In the genomic region with DNA sequence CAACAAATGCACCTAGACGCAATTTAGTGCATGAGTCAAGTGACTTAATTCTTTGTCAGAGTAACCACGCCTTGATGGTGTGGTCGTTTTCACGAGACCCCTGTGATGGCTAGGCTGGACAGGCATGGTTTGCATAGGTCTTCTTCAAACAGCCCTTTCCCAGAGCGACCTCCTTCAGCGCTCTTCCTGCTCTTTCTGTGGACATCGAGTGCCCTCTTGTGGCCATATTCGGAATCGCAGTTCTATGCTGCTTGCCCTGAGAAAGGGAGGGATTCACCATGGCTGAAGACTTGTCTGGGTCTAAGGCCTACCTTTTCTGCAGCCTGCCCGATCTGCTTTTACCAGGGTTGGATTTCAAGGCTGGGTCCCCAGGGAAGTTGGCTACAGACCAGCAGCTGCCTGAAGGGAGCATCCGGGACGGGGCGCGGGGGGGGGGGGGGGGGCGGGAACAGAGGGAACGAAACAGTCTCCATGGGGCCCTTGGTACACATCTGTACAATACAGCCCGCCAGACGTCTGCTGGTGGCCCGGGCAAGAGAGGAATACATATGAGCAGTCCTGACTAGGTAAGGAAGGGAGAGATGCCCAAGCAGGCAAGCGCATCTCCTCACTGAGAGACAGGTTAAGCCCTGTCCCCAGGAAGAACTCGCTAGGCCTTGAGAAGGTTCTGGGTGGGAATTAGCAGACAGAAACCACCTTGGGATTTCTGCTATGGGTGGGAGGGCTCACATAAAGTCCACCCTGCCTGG, we compare ENCODE assay signal across 8 mouse cellular contexts.
DNase-seq lines count a peak whose midpoint lies in the region; ATAC-seq lines count a peak whose summit lies in the region.

No protein-coding gene starts in this region.

- H3K27ac ChIP-seq in intestine, embryonic 16.5 days (ENCODE audit: low read length), result no peak overlapping the region
- H3K27ac ChIP-seq in midbrain, embryonic 13.5 days, result no peak overlapping the region

- H3K9me3 ChIP-seq in intestine, embryonic 16.5 days (ENCODE audit: control insufficient read depth, low read length), result no peaks in the 10 kb centered on the region
- H3K9me3 ChIP-seq in midbrain, embryonic 13.5 days, result no peaks in the 10 kb centered on the region

- no peak overlapping the region for H3K4me3 ChIP-seq in intestine, embryonic 16.5 days (ENCODE audit: low read length)
- no peak overlapping the region for H3K4me3 ChIP-seq in midbrain, embryonic 13.5 days (replicated peaks)

- peak; percentile 79 to 95 for DNase-seq in adrenal gland, adult (ENCODE audit: inconsistent age in 2 of 2, low spot score in 1 of 2)
- peak; percentile 96 for DNase-seq in embryo, embryonic 10 days (ENCODE audit: low spot score)
- peak; percentile 82 to 85 for DNase-seq in gastrocnemius, postnatal 36 days
- peak; percentile 89 to 91 for DNase-seq in left cerebral cortex, postnatal 25 days (ENCODE audit: low spot score in 2 of 2)
- peak; percentile 49 for DNase-seq in spleen, adult 12 weeks (ENCODE audit: low spot score)

- no peaks in the 10 kb centered on the region for H3K27me3 ChIP-seq in intestine, embryonic 16.5 days (replicated peaks; ENCODE audit: control insufficient read depth, insufficient read depth, low read length)
- 0 out of 2 replicates have a peak, but pooled peaks cover 4% of the 10 kb centered on the region for H3K27me3 ChIP-seq in midbrain, embryonic 13.5 days

- intact Hi-C loops in gastrocnemius, postnatal 36 days (cut with DNase I), result loop anchor here (5.0 kb wide), 1 partner anchor 1476 kb away; no protein-coding TSS in a partner anchor
- intact Hi-C loops in left cerebral cortex, postnatal 25 days (cut with DNase I), result loop anchor here (2.0 to 10.0 kb wide), 2 partner anchors 1673 to 1707 kb away; no protein-coding TSS in a partner anchor

- peaks cover 8% of the 10 kb centered on the region for H3K4me1 ChIP-seq in intestine, embryonic 16.5 days (ENCODE audit: control insufficient read depth, insufficient read depth, low read length)
- peaks cover 28% of the 10 kb centered on the region for H3K4me1 ChIP-seq in midbrain, embryonic 13.5 days (replicated peaks)

- 16% methylated on average over 19 of the region's 21 CpGs for WGBS in intestine, embryonic 16.5 days
- WGBS in midbrain, embryonic 13.5 days, result 17% methylated on average over 19 of the region's 21 CpGs

- no peaks in the 10 kb centered on the region for H3K36me3 ChIP-seq in intestine, embryonic 16.5 days (ENCODE audit: control insufficient read depth, insufficient read depth, low read length)
- H3K36me3 ChIP-seq in midbrain, embryonic 13.5 days, result no peaks in the 10 kb centered on the region

- ATAC-seq in intestine, embryonic 16.5 days, result peak; percentile 49; the same call in 1 of the 2 replicates
- ATAC-seq in midbrain, embryonic 13.5 days, result peak; percentile 69
- ATAC-seq in erythroblast, adult 5-6 weeks (replicated peaks; ENCODE audit: low FRiP score, poor library complexity, severe bottlenecking), result no peak

- peak overlapping the region; percentile 7; the same call in 1 of the 2 replicates for H3K4me2 ChIP-seq in intestine, embryonic 16.5 days (ENCODE audit: low read depth, low read length)
- H3K4me2 ChIP-seq in midbrain, embryonic 13.5 days (replicated peaks), result no peak overlapping the region; the same call in 1 of the 2 replicates

- H3K9ac ChIP-seq in intestine, embryonic 16.5 days (ENCODE audit: low read depth, low read length), result peak overlapping the region; percentile 51
- H3K9ac ChIP-seq in midbrain, embryonic 13.5 days (replicated peaks), result 0 out of 2 replicates have a peak overlapping the region, but pooled peaks have one; percentile 39
